Mouse (Mus musculus): ENCODE data around the gene 1700025C18Rik. TPM values are rescaled to one million over a fixed set of nuclear protein-coding genes. Genes with fewer than 3 reads are reported as not detected.

The 1700025C18Rik gene
- total and polyA plus RNA-seq, 3 experiments, result not detected

DNA sequence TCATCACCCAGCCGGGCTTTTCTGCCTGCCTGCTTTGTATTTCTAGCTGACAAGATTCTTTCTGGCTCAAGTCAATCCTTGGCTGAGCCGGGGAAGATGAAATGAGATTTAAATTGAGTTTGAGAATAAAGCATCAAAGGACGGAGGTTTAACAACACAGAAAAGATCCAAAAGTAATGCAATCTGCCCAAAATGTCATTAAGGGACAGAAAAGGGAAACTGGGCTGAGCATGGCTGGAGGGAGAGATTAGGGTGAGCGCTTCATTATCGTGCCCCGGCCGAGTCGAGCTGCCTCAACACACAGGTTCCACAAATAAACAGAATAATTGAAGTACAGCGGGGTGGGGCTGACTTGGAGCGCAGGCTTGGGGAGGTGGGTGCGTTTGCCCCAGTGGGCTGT, 39.0 kb downstream of the 1700025C18Rik start (continued):
- TF ChIP-seq EP300 (IDR thresholded peaks at IDR 0.05; ENCODE audit: low read depth in 1 of 2, low read length in 2 of 2) (peak; percentile 70 to 78), HCFC1 (IDR thresholded peaks at IDR 0.05; ENCODE audit: low read depth, low read length) (peak; percentile 69), MYB (IDR thresholded peaks at IDR 0.05; ENCODE audit: low read depth, low read length) (no peak), RCOR1 (IDR thresholded peaks at IDR 0.05; ENCODE audit: low read depth, low read length) (no peak), CTCF (IDR thresholded peaks at IDR 0.05 in 2 of 3, conservative IDR thresholded peaks at IDR 0.05 in 1 of 3; ENCODE audit: control insufficient read depth in 1 of 3, insufficient read depth in 1 of 3, low read depth in 2 of 3, low read length in 3 of 3, poor library complexity in 1 of 3, severe bottlenecking in 1 of 3) (no peak), POLR2AphosphoS5 (IDR thresholded peaks at IDR 0.05; ENCODE audit: borderline replicate concordance, low read depth, low read length) (no peak), MEF2A (IDR thresholded peaks at IDR 0.05; ENCODE audit: extremely low read depth, insufficient replicate concordance, low read depth, low read length, poor library complexity, severe bottlenecking) (no peak), ELF1 (IDR thresholded peaks at IDR 0.05; ENCODE audit: low read depth, low read length) (no peak), KAT2A (conservative IDR thresholded peaks at IDR 0.05; ENCODE audit: low read depth, low read length) (no peak), UBTF (IDR thresholded peaks at IDR 0.05; ENCODE audit: borderline replicate concordance, insufficient read depth, low read depth, low read length) (no peak), GABPA (IDR thresholded peaks at IDR 0.05; ENCODE audit: low read depth, low read length) (no peak), NRF1 (IDR thresholded peaks at IDR 0.05; ENCODE audit: insufficient read depth, low read depth, low read length, poor library complexity, severe bottlenecking) (0 out of 2 replicates have a peak, but pooled peaks have one; percentile 11)

DNA sequence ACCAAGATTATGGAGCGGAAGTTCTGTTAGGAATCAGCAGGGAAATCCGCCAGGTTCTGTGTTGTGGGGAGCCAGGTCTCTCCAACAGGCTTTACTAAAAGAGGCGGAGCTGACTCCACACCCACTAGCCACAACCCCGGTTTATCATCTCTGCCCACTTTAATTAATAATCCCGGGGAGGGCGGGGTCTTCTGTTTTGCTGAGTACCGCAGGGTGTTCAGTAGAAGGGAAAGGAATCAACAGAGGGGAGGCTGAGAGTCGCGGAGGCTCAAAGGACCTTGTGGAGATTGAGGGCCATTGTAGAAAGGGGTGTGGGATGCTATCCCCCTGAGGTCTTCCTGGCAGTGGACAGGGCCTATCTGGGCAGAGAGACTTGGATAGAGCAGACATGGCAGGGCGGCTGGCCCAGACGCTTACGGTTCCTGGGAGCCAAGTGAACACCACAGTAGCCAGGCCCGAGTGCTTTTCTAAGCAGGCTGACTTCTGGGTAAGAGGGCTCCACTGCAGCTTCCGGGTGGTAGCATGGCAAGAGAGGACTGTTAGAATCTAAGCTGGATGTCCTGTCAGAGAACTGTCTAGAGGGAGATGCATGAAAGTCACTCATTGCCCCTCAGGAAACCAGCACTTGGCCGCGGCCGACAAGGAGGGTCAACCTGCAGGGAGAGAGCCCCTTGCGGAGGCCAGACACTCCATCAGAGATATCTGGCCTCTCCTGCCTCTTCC, 39.6 kb downstream of the 1700025C18Rik start:
- Histone ChIP-seq H3K4me3 (ENCODE audit: control insufficient read depth in 1 of 2, insufficient read depth in 1 of 2, low read depth in 2 of 2, low read length in 2 of 2) (peak overlapping the region; percentile 48 to 68), H3K27me3 (ENCODE audit: control insufficient read depth in 1 of 2, insufficient read depth in 2 of 2, low read length in 2 of 2) (no peaks in the 10 kb centered on the region; a peak in 1 of 4 replicates), H3K79me2 (ENCODE audit: control insufficient read depth, insufficient read depth, low read length, poor library complexity) (no peaks in the 10 kb centered on the region), H3K9ac (ENCODE audit: control insufficient read depth, low read depth, low read length, poor library complexity, severe bottlenecking) (peak overlapping the region; percentile 60), H3K36me3 (ENCODE audit: control insufficient read depth in 1 of 2, insufficient read depth in 2 of 2, low read length in 2 of 2) (peaks cover 0 to 5% of the 10 kb centered on the region in 2 experiments; a peak in 2 of 4 replicates), H3K27ac (ENCODE audit: control insufficient read depth, low read depth, low read length) (peak overlapping the region; percentile 63), H3K9me3 (replicated peaks; ENCODE audit: insufficient read depth, low read length) (no peaks in the 10 kb centered on the region), H3K4me1 (ENCODE audit: control insufficient read depth in 1 of 2, insufficient read depth in 2 of 2, low read length in 2 of 2) (peaks cover 0 to 9% of the 10 kb centered on the region in 2 experiments; a peak in 1 of 4 replicates)
- peak; percentile 57 for DNase-seq (ENCODE audit: low read depth, low spot score)
- TF ChIP-seq RCOR1 (IDR thresholded peaks at IDR 0.05; ENCODE audit: low read depth, low read length) (no peak), NRF1 (IDR thresholded peaks at IDR 0.05; ENCODE audit: insufficient read depth, low read depth, low read length, poor library complexity, severe bottlenecking) (no peak), POLR2AphosphoS5 (IDR thresholded peaks at IDR 0.05; ENCODE audit: borderline replicate concordance, low read depth, low read length) (no peak), MAZ (IDR thresholded peaks at IDR 0.05; ENCODE audit: low read depth, low read length) (no peak), ELF1 (IDR thresholded peaks at IDR 0.05; ENCODE audit: low read depth, low read length) (peak; percentile 57; the same call in 1 of the 2 replicates), SIN3A (IDR thresholded peaks at IDR 0.05; ENCODE audit: low read length) (no peak), NELFE (IDR thresholded peaks at IDR 0.05; ENCODE audit: low read depth, low read length) (no peak; the same call in 1 of the 2 replicates), SMC3 (IDR thresholded peaks at IDR 0.05; ENCODE audit: low read depth, low read length) (no peak), EP300 (IDR thresholded peaks at IDR 0.05; ENCODE audit: low read depth in 1 of 2, low read length in 2 of 2) (no peak)

Data from MEL (cell line).